Mouse (Mus musculus): ENCODE results near the gene Prkaa2.

GRCm38 (mm10) chr4:104985960-104986632 is 123.6 kb downstream of the Prkaa2 start:
- TF ChIP-seq CTCF (IDR thresholded peaks at IDR 0.05): no peak
- no peak for TF ChIP-seq POLR2A (IDR thresholded peaks at IDR 0.05; ENCODE audit: insufficient read depth, low read depth, low read length)
- no peak for TF ChIP-seq EP300 (IDR thresholded peaks at IDR 0.05; ENCODE audit: insufficient read depth, low read depth, low read length)

All from heart, adult 2 months (tissue).